Comparison of ENCODE assay signal across 13 mouse cellular contexts in genomic region chr1:79782433-79782832, GRCm38 (mm10). TPM values are rescaled to one million over a fixed set of nuclear protein-coding genes. Genes with fewer than 3 reads are reported as not detected.
DNase-seq lines count a peak whose midpoint lies in the region; ATAC-seq and TF ChIP-seq lines count a peak whose summit lies in the region.
"Had no signal": no experiment of that assay in that cellular context is flagged by ENCODE, and none has a peak within 500 bp of the region (broad histone marks: within the 10 kb centered on the region; RNA-seq: fewer than 3 reads in every experiment).

No protein-coding gene starts in this region.

- H3K4me1 ChIP-seq in MEL (ENCODE audit: control insufficient read depth in 1 of 2, insufficient read depth in 2 of 2, low read length in 2 of 2) = no peaks in the 10 kb centered on the region
- no peaks in the 10 kb centered on the region for H3K4me1 ChIP-seq in forebrain, embryonic 14.5 days (ENCODE audit: control insufficient read depth, insufficient read depth, low read length)
- H3K4me1 ChIP-seq: embryonic facial prominence, embryonic 13.5 days; lung, embryonic 15.5 days had no signal

- no peak overlapping the region for H3K9ac ChIP-seq in MEL (ENCODE audit: control insufficient read depth, low read depth, low read length, poor library complexity, severe bottlenecking)
- H3K9ac ChIP-seq in forebrain, embryonic 14.5 days (ENCODE audit: low read length) = no peak overlapping the region
- H3K9ac ChIP-seq: embryonic facial prominence, embryonic 13.5 days; lung, embryonic 15.5 days had no signal

- no peak for TF ChIP-seq POLR2A in MEL (IDR thresholded peaks at IDR 0.05; ENCODE audit: control insufficient read depth in 1 of 2, insufficient read depth in 1 of 2, low read depth in 1 of 2, low read length in 2 of 2, poor library complexity in 1 of 2)

- no peak for DNase-seq in frontal cortex, postnatal 14 days (ENCODE audit: low spot score in 2 of 2)
- DNase-seq in lung, postnatal 14 days = peak; percentile 15
- no peak for DNase-seq in lung, postnatal 4 days
- peak; percentile 57 for DNase-seq in MEL (ENCODE audit: low read depth, low spot score)
- peak; percentile 12 for DNase-seq in mesoderm, embryonic 11.5 days (ENCODE audit: low read depth, low spot score)
- DNase-seq in forebrain, embryonic 14.5 days (ENCODE audit: low spot score) = no peak
- no peak for DNase-seq in retina, embryonic 14.5 days (ENCODE audit: low spot score)
- DNase-seq: gastrocnemius, postnatal 10 days; heart, postnatal 14 days; layer of hippocampus, adult 9-11 months had no signal

- H3K4me2 ChIP-seq in forebrain, embryonic 14.5 days (ENCODE audit: low read length) = no peak overlapping the region
- H3K4me2 ChIP-seq: embryonic facial prominence, embryonic 13.5 days; lung, embryonic 15.5 days had no signal

- 85% methylated on average over 3 of the region's 3 CpGs for WGBS in forebrain, embryonic 14.5 days

- H3K36me3 ChIP-seq in MEL (ENCODE audit: control insufficient read depth in 1 of 2, insufficient read depth in 2 of 2, low read length in 2 of 2) = no peaks in the 10 kb centered on the region
- peaks cover 58% of the 10 kb centered on the region for H3K36me3 ChIP-seq in forebrain, embryonic 14.5 days (ENCODE audit: control insufficient read depth, insufficient read depth, low read length)

- peak; percentile 26; the same call in 1 of the 2 replicates for ATAC-seq in frontal cortex, adult (ENCODE audit: low TSS enrichment)
- no peak for ATAC-seq in forebrain, embryonic 14.5 days

- 0 out of 2 replicates have a peak, but pooled peaks cover 4% of the 10 kb centered on the region for H3K79me2 ChIP-seq in MEL (ENCODE audit: control insufficient read depth, insufficient read depth, low read length, poor library complexity)

- H3K9me3 ChIP-seq in MEL (replicated peaks; ENCODE audit: insufficient read depth, low read length) = no peaks in the 10 kb centered on the region
- H3K9me3 ChIP-seq in forebrain, embryonic 14.5 days (replicated peaks; ENCODE audit: control insufficient read depth, low read length) = no peaks in the 10 kb centered on the region
- H3K9me3 ChIP-seq: embryonic facial prominence, embryonic 13.5 days; lung, embryonic 15.5 days had no signal

- TF ChIP-seq EP300 in MEL (IDR thresholded peaks at IDR 0.05; ENCODE audit: low read depth in 1 of 2, low read length in 2 of 2) = no peak

- peak; percentile 71 for TF ChIP-seq RAD21 in MEL (IDR thresholded peaks at IDR 0.05; ENCODE audit: low read depth, low read length)

- no peak overlapping the region for H3K27ac ChIP-seq in MEL (ENCODE audit: control insufficient read depth, low read depth, low read length)
- no peak overlapping the region for H3K27ac ChIP-seq in forebrain, embryonic 14.5 days (ENCODE audit: low read depth, low read length)
- H3K27ac ChIP-seq: embryonic facial prominence, embryonic 13.5 days; lung, embryonic 15.5 days had no signal

- H3K27me3 ChIP-seq in MEL (ENCODE audit: control insufficient read depth in 1 of 2, insufficient read depth in 2 of 2, low read length in 2 of 2) = no peaks in the 10 kb centered on the region
- H3K27me3 ChIP-seq in forebrain, embryonic 14.5 days (replicated peaks; ENCODE audit: control insufficient read depth, insufficient read depth, low read length) = no peaks in the 10 kb centered on the region
- H3K27me3 ChIP-seq: embryonic facial prominence, embryonic 13.5 days; lung, embryonic 15.5 days had no signal

- H3K4me3 ChIP-seq in MEL (ENCODE audit: control insufficient read depth in 1 of 2, insufficient read depth in 1 of 2, low read depth in 2 of 2, low read length in 2 of 2) = no peak overlapping the region
- no peak overlapping the region for H3K4me3 ChIP-seq in forebrain, embryonic 14.5 days (ENCODE audit: low read depth, low read length)
- H3K4me3 ChIP-seq: embryonic facial prominence, embryonic 13.5 days; lung, embryonic 15.5 days had no signal

- peak; percentile 50 to 72 (median 62) for TF ChIP-seq CTCF in MEL (IDR thresholded peaks at IDR 0.05 in 2 of 3, conservative IDR thresholded peaks at IDR 0.05 in 1 of 3; ENCODE audit: control insufficient read depth in 1 of 3, insufficient read depth in 1 of 3, low read depth in 2 of 3, low read length in 3 of 3, poor library complexity in 1 of 3, severe bottlenecking in 1 of 3)

TF ChIP-seq in MEL, 35 proteins besides CTCF, POLR2A, EP300 and RAD21:
- TF ChIP-seq GATA1 (IDR thresholded peaks at IDR 0.05; ENCODE audit: low read depth, low read length) = no peak
- TF ChIP-seq SMC3 (IDR thresholded peaks at IDR 0.05; ENCODE audit: low read depth, low read length) = peak; percentile 61
- TF ChIP-seq UBTF (IDR thresholded peaks at IDR 0.05; ENCODE audit: borderline replicate concordance, insufficient read depth, low read depth, low read length) = no peak
- TF ChIP-seq POLR2AphosphoS2 (IDR thresholded peaks at IDR 0.05; ENCODE audit: low read length) = 0 out of 2 replicates have a peak, but pooled peaks have one; percentile 31
- TF ChIP-seq ZC3H11A (IDR thresholded peaks at IDR 0.05; ENCODE audit: low read depth, low read length) = peak; percentile 59
- no peak for TF ChIP-seq MAFK (IDR thresholded peaks at IDR 0.05; ENCODE audit: borderline replicate concordance, low read depth, low read length)
- TF ChIP-seq RCOR1 (IDR thresholded peaks at IDR 0.05; ENCODE audit: low read depth, low read length) = no peak
- peak; percentile 21; the same call in 1 of the 2 replicates for TF ChIP-seq SIN3A (IDR thresholded peaks at IDR 0.05; ENCODE audit: low read length)
- TF ChIP-seq ETS1 (IDR thresholded peaks at IDR 0.05; ENCODE audit: low read depth, low read length) = no peak

RNA-seq across cellular contexts. Expression of gene Wdfy1, which starts 6.5 kb away (rescaled TPM):
- 17.6 TPM in 2 replicates for total RNA-seq in MEL (2012; rRNA removed)
- 10 to 100 TPM in 1 of 2 experiments, not detected in 1; 25.0 TPM for polyA plus RNA-seq in MEL (2012; ENCODE audit: insufficient read depth in 1 of 2, insufficient read length in 2 of 2, low read depth in 1 of 2, low replicate concordance in 2 of 2, missing spikeins in 1 of 2)
- polyA plus RNA-seq in forebrain, embryonic 14.5 days (2014; fragmentation: Nextera tagmentation; extraction: Ambion mirVana) = 69.8 and 75.5 TPM in 2 replicates

RNA-seq across cellular contexts. Expression of gene Mrpl44, which starts 6.6 kb away (rescaled TPM):
- total RNA-seq in MEL (2012; rRNA removed) = 52.6 and 58.5 TPM in 2 replicates
- polyA plus RNA-seq in MEL (2012; ENCODE audit: insufficient read depth in 1 of 2, insufficient read length in 2 of 2, low read depth in 1 of 2, low replicate concordance in 2 of 2, missing spikeins in 1 of 2) = 10 to 100 TPM in 1 of 2 experiments, not detected in 1; 63.2 TPM
- polyA plus RNA-seq in forebrain, embryonic 14.5 days (2014; fragmentation: Nextera tagmentation; extraction: Ambion mirVana) = 42.7 and 46.6 TPM in 2 replicates

Comparison
In these comparisons a context has a peak if more than half of its experiments do, and no peak if none do; other contexts are left out.
1. DNase-seq: peak in lung, postnatal 14 days (single experiment), MEL (single experiment) and mesoderm, embryonic 11.5 days (single experiment); none in frontal cortex, postnatal 14 days (0 of 2), lung, postnatal 4 days (0 of 2), forebrain, embryonic 14.5 days (single experiment) and retina, embryonic 14.5 days (single experiment).